Mouse (Mus musculus) liver, postnatal 0 days (tissue): ENCODE results near the gene 1110008P14Rik.

ENCODE experiments used
- CTCF ChIP-seq: sonication (generic); IDR thresholded peaks from 2 replicates; pipeline ENCODE4 v1.5.1; 2016; ENCODE audit warnings: antibody characterized with exemption, low read depth
- EP300 ChIP-seq: IDR thresholded peaks from 2 replicates; pipeline ENCODE4 v1.6.1; 2016; ENCODE audit warnings: antibody characterized with exemption, low read depth, mild to moderate bottlenecking

- TF ChIP-seq CTCF (no peak), EP300 (no peak)
Observed at GRCm38 (mm10) chr2:32357710-32358109, 24.0 kb downstream of the 1110008P14Rik start.
